Mouse (Mus musculus) forebrain, embryonic 15.5 days (tissue): Measurements from ENCODE around the gene Spata31d1d. TPM values are rescaled to one million over a fixed set of nuclear protein-coding genes. Genes with fewer than 3 reads are reported as not detected.
"Not testable (repeated sequence)": the region's sequence is repeated elsewhere in the genome, so short reads cannot be mapped to it uniquely, and the experiment has no call there.

ENCODE experiments used
- ATAC-seq: fragments of 200-750 bp; cut with Nextera tagmentation; replicated peaks from 2 replicates; pipeline ENCODE4 v1.8.0; 2017; ENCODE audit warnings: mild to moderate bottlenecking, moderate TSS enrichment, moderate library complexity
- H3K27ac ChIP-seq: fragments of 300-500 bp; sonication (generic); replicated peaks from 2 replicates; pipeline ENCODE4 v1.5.1; 2015; ENCODE audit warnings: mild to moderate bottlenecking, inconsistent platforms
- H3K27me3 ChIP-seq: fragments of 300-500 bp; sonication (generic); 2 replicates; pipeline ENCODE4 v1.6.1; 2015; ENCODE audit warnings: inconsistent platforms
- H3K36me3 ChIP-seq: fragments of 300-500 bp; sonication (generic); 2 replicates; pipeline ENCODE4 v1.6.1; 2015; ENCODE audit warnings: mild to moderate bottlenecking, inconsistent platforms
- H3K4me1 ChIP-seq: fragments of 300-500 bp; sonication (generic); 2 replicates; pipeline ENCODE4 v1.6.1; 2015; ENCODE audit warnings: inconsistent platforms
- H3K4me2 ChIP-seq: fragments of 300-500 bp; sonication (generic); replicated peaks from 2 replicates; pipeline ENCODE4 v1.6.1; 2015; ENCODE audit warnings: mild to moderate bottlenecking, inconsistent platforms
- H3K4me3 ChIP-seq: fragments of 300-500 bp; sonication (generic); 2 replicates; pipeline ENCODE4 v1.5.1; 2015; ENCODE audit warnings: mild to moderate bottlenecking, inconsistent platforms
- H3K9ac ChIP-seq: fragments of 300-500 bp; sonication (generic); replicated peaks from 2 replicates; pipeline ENCODE4 v1.6.1; 2015; ENCODE audit warnings: mild to moderate bottlenecking, inconsistent platforms
- H3K9me3 ChIP-seq: fragments of 300-500 bp; sonication (generic); 2 replicates; pipeline ENCODE4 v1.6.1; 2016; ENCODE audit warnings: inconsistent platforms
- WGBS: fragments of 180-500 bp; shearing (Covaris S2); methylation state at CpG from one replicate; pipeline ENCODE4 v1.1.7; 2015; ENCODE audit warnings: mixed read lengths; 5-methylcytosine and 5-hydroxymethylcytosine counted together
- polyA plus RNA-seq: library from polyadenylated mRNA; unstranded; fragments of >200 nt; fragmentation: Nextera tagmentation; extraction: Ambion mirVana; gene quantifications from 2 replicates; pipeline ENCODE4 v1.2.1, GENCODE M21; 2015

The Spata31d1d gene
- polyA plus RNA-seq = not detected in 2 replicates

DNA sequence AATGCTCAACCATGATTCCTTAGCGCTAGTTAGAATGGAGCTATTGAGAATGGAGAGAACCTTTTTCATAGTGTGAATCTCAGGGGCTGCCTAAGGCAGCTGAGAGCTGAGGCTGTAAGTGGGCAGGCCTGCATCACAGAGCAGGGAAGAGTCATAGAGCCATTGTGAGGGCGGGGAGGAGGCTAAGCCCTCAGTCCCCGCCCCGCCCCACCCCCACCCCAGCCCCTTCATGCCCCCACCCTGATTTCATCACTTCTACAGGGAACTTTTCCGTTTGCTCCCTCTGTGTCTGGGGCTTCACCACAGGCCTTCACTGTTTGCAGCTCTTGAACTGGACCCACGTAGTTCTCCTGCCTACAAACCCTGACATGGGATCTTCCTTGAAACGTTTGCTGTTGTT is at the start of gene Spata31d1d:
Spata31d1d (minus strand) TSS at position 101 of the 400 bp plus-strand sequence.
- no peaks in the 10 kb centered on the region for H3K36me3 ChIP-seq

DNA sequence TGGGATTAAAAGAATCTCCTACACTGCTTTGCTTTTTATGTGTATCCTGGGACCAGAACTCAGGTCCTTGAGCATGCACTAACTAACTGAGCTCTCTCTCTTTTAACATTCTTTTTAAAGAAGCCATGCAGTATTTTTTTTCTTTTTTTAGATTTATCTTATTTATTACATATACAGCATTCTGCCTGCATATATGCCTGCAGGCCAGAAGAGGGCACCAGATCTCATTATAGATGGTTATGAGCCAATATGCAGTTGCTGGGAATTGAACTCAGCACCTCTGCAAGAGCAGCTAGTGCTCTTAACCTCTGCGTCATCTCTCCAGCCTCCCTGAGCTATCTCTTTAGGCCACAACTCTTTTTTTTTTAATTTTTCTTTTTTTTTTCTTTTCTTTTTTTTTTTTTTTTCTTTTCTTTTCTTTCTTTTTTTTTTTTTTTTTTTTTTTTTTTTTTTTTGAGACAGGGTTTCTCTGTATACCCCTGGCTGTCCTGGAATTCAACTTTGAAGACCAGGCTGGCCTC is 48.3 kb upstream of the Spata31d1d start:
- peaks cover 89% of the 10 kb centered on the region for H3K36me3 ChIP-seq
- not testable (repeated sequence) for ATAC-seq, H3K9ac ChIP-seq, H3K27me3 ChIP-seq, H3K27ac ChIP-seq, H3K4me3 ChIP-seq, H3K9me3 ChIP-seq, H3K4me1 ChIP-seq, H3K4me2 ChIP-seq
- 100% methylated on average over 1 of the region's 1 CpGs for WGBS

More for the DNA sequence above, at the start of gene Spata31d1d:
- Histone ChIP-seq H3K4me2 (no peak within 1 kb of the TSS), H3K4me3 (no peak within 1 kb of the TSS), H3K27ac (no peak within 1 kb of the TSS), H3K9ac (no peak within 1 kb of the TSS), H3K9me3 (no peaks in the 10 kb centered on the region), H3K27me3 (no peaks in the 10 kb centered on the region), H3K4me1 (no peaks in the 10 kb centered on the region)
- 54% methylated on average over 7 of the region's 7 CpGs for WGBS
- no peak for ATAC-seq

DNA sequence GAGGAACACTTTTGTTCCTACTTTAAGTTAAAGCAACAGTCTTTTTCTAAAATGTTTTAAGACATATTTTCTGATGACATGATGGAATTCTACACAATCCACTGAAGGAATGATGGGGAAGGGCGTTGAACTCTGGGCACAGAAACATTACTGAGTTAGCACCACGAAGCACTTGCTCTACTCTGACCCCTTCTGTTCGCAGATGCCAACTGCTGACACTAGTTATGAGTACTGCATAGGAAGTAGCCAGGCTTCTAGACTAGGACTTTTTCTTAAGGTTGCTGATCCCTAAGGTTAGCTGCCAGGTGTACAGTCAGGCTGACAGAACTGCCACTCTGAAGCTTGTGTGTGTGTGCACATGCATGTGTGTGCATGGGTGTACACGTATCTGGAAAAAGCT is 47.7 kb upstream of the Spata31d1d start:
- no peak overlapping the region for H3K4me2 ChIP-seq
- WGBS = 91% methylated on average over 4 of the region's 4 CpGs
- no peak for ATAC-seq
- no peaks in the 10 kb centered on the region for H3K27me3 ChIP-seq
- no peak overlapping the region for H3K9ac ChIP-seq
- H3K4me3 ChIP-seq = no peak overlapping the region
- peaks cover 86% of the 10 kb centered on the region for H3K36me3 ChIP-seq
- no peak overlapping the region for H3K27ac ChIP-seq
- no peaks in the 10 kb centered on the region for H3K9me3 ChIP-seq
- H3K4me1 ChIP-seq = no peaks in the 10 kb centered on the region

DNA sequence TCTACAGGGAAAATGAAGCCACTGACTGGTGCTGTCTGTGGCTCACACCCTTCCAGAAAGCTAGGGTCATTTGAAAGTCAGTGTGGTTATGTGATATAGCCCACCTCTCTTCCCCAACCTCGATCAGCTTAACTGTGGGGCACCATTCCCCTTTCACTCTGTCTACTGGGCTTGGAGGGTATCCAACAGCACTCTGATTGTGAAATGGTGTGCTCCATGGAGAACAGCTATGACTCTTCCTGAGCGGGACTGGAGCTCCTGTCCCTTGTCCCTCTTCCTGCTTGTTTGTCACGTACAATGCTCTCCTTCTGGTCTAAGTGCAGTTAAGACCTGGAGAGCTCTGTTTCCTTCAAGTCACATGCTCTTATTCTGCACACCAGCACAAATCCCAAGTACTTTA is 43.6 kb upstream of the Spata31d1d start:
- Histone ChIP-seq H3K9ac (no peak overlapping the region), H3K4me3 (no peak overlapping the region), H3K9me3 (no peaks in the 10 kb centered on the region), H3K4me2 (no peak overlapping the region), H3K36me3 (peaks cover 63% of the 10 kb centered on the region), H3K27me3 (no peaks in the 10 kb centered on the region), H3K27ac (no peak overlapping the region), H3K4me1 (peaks cover 13% of the 10 kb centered on the region)
- no peak for ATAC-seq
- 85% methylated on average over 3 of the region's 3 CpGs for WGBS

DNA sequence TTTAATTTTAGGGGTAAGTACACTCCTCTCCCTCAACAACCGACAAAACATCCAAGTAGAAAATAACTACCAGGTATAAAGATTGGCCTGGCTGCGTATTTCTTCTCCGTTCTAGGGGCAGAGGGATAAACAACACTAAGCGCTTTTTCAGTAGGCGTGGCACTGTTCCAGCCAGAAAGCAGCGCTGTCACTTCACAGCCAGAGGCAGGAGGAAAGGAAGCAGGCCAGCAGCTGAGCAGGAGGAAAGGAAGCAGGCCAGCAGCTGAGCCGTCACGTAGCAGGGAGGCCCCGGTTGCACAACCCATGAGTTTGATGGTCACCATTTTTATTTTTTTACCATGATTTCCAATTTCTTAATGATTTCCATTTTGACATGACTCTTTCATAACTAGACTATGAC is 39.7 kb upstream of the Spata31d1d start:
- H3K9ac ChIP-seq = peak overlapping the region; percentile 71; the same call in 1 of the 2 replicates
- H3K9me3 ChIP-seq = no peaks in the 10 kb centered on the region
- peaks cover 30% of the 10 kb centered on the region for H3K36me3 ChIP-seq
- no peak for ATAC-seq
- H3K27ac ChIP-seq = peak overlapping the region; percentile 99
- H3K4me3 ChIP-seq = no peak overlapping the region
- WGBS = 57% methylated on average over 9 of the region's 9 CpGs
- H3K4me1 ChIP-seq = peaks cover 37% of the 10 kb centered on the region
- no peaks in the 10 kb centered on the region for H3K27me3 ChIP-seq
- no peak overlapping the region for H3K4me2 ChIP-seq

DNA sequence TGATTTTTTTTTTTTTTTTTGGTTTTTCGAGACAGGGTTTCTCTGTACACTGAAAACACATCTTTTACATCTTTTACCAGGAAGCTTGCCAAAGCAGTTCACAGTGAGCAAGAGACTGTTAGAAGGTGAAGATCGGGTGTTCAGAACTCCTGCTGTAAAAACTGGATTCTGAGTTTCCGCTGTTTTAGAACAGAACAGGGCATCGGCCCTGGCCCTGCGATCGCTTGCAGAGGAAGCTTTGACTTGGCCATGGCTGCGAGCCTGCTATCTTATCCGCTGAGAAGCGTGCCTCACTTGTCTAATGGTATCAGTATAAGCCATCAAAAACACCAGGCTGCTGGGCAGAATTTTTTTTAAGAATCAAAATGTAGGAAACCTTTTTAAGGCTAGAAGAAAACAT is 39.3 kb upstream of the Spata31d1d start:
- WGBS = 72% methylated on average over 9 of the region's 9 CpGs
- Histone ChIP-seq H3K4me2 (peak overlapping the region; percentile 72), H3K36me3 (peaks cover 28% of the 10 kb centered on the region), H3K27ac (peak overlapping the region; percentile 99), H3K9ac (peak overlapping the region; percentile 71; the same call in 1 of the 2 replicates), H3K27me3 (no peaks in the 10 kb centered on the region), H3K4me3 (peak overlapping the region; percentile 87), H3K9me3 (no peaks in the 10 kb centered on the region), H3K4me1 (peaks cover 37% of the 10 kb centered on the region)
- ATAC-seq = no peak

DNA sequence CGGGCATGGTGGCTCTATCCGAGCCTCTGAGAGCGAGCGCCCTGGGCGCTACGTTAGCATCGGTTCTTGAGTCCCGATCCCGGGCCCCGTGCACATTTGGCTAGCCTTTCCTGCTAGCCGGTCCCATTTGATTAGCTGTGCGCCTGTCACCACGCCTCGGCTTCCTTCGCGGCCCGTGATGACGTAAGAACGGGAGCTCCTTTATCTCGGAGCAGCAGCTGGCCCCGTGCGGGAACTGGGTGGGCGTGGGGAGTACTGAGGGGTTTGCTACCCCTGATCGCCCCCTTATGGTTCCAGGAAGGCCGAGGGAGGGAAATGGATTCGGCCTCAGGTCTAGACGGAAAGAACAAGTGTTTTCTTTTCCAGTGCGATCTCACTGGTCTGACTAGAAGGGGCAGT is 38.6 kb upstream of the Spata31d1d start:
- H3K4me3 ChIP-seq = peak overlapping the region; percentile 87
- no peaks in the 10 kb centered on the region for H3K9me3 ChIP-seq
- peaks cover 37% of the 10 kb centered on the region for H3K4me1 ChIP-seq
- H3K9ac ChIP-seq = peak overlapping the region; percentile 71
- peak; percentile 90 for ATAC-seq
- WGBS = 0% methylated on average over 28 of the region's 28 CpGs
- H3K27me3 ChIP-seq = no peaks in the 10 kb centered on the region
- H3K36me3 ChIP-seq = peaks cover 21% of the 10 kb centered on the region
- peak overlapping the region; percentile 72 for H3K4me2 ChIP-seq
- H3K27ac ChIP-seq = peak overlapping the region; percentile 99

DNA sequence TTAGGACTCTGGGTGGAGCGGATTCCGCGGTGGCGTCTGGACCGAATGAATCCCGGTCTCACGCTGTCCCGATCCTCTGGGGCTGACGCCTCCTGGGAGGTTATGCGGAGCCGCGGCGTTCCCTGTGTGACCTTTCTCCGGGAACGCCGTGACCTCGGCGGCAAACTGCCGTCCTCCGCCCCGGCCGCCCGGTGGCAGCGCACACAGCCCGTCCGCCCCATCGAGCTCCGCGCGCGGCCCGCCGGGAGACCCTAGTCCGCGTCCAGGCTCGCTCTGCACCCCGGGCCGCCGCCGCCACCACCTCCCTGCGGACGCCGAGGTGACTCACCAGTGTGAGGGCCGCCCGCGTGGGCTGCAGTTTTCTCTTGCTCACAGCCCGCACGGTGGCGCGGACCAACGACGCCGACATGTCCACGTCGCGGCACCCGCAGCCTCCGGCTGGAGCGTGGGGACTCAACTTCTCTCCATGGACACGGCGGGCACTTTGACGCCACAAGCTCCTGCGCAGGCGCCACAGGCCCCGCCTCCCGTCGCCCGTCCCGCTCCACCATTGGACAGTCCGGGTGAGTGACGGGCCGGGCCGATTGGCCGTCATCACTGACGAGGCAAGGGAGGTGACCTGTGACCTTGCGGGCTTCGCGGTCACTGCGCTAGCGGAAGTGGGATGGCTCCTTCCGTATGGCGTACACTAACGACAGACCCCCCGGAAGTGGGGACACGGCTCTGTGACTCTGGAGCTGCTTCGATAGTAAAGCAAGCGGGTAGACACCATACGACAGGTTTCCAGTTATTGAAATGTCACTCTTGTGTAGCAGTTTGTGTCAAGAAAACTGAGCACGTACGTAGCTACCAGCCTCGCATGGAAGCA is 38.0 kb upstream of the Spata31d1d start, which contains the start of gene Isca1:
Isca1 (minus strand) TSS at position 515 of the 868 bp plus-strand sequence.
- ATAC-seq = peak; percentile 98
- under 1% methylated on average over 90 of the region's 91 CpGs for WGBS
- no peaks in the 10 kb centered on the region for H3K9me3 ChIP-seq

DNA sequence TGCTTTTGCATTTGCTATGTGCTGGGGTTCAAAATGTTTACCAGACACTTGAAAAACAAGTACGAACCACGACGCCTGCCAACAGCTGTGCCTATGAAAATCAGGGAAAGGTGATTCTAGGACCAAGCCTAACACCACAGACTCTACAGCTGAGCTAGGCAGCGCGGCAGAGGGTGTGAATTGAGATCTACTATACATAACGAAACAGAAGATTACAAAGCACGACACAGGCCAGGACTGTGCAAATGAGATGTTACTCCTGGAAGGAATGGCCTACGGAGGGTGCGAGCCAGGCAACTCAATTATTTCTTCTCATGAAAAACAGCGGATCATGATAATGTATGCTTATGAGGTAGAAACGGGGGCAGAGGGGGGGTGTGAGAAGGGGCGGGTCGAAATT is 37.0 kb upstream of the Spata31d1d start:
- Histone ChIP-seq H3K9me3 (no peaks in the 10 kb centered on the region), H3K9ac (peak overlapping the region; percentile 79), H3K4me3 (peak overlapping the region; percentile 87), H3K4me1 (peaks cover 37% of the 10 kb centered on the region), H3K27me3 (no peaks in the 10 kb centered on the region), H3K36me3 (peaks cover 14% of the 10 kb centered on the region), H3K4me2 (peak overlapping the region; percentile 75), H3K27ac (no peak overlapping the region)
- WGBS = 31% methylated on average over 13 of the region's 13 CpGs
- ATAC-seq = no peak

More for the DNA sequence above, 38.0 kb upstream of the Spata31d1d start, which contains the start of gene Isca1:
- Histone ChIP-seq H3K27me3 (no peaks in the 10 kb centered on the region), H3K4me1 (peaks cover 37% of the 10 kb centered on the region), H3K4me2 (peak within 1 kb of the TSS; percentile 75), H3K36me3 (peaks cover 15% of the 10 kb centered on the region), H3K9ac (peak within 1 kb of the TSS; percentile 79), H3K27ac (peak within 1 kb of the TSS; percentile 99), H3K4me3 (peak within 1 kb of the TSS; percentile 87)

DNA sequence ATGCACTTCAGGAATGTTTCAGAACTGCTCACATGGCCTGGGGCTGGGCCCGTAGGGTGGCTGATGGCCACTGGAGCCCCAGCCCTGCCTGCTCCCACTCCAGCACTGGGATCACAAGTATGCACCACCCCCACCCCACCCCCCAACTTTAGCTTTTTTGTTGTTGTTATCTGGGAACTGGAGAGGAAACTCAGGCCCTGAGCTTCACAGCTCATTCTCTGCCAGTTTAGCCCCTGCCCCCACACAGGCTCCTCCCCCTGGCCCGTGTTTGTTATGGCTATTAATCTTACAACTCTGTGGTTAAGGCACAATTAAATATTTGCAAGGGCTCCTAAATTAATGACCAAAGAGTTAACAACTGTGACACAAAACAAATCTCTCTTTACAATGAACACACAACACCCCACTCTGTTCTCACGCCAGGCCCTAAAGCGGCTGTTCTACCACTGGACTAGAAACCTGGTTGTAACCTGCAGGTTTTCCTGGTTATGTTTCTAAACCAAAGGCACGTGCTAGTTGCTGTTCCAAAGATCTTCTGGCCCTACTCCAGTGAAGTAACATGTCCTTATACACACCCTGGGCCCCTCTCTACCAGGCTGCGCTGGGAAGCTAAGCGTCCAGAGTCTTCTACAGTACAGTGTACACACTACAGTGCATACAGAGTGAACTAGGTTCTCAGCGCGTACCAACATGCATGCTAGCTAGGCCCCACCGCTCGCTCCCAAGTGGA is 35.4 kb upstream of the Spata31d1d start:
- Histone ChIP-seq H3K4me1 (peaks cover 37% of the 10 kb centered on the region), H3K27me3 (no peaks in the 10 kb centered on the region), H3K27ac (no peak overlapping the region), H3K36me3 (peaks cover 5% of the 10 kb centered on the region), H3K4me2 (no peak overlapping the region), H3K9ac (no peak overlapping the region), H3K9me3 (no peaks in the 10 kb centered on the region), H3K4me3 (no peak overlapping the region)
- ATAC-seq = no peak
- WGBS = 84% methylated on average over 11 of the region's 11 CpGs

DNA sequence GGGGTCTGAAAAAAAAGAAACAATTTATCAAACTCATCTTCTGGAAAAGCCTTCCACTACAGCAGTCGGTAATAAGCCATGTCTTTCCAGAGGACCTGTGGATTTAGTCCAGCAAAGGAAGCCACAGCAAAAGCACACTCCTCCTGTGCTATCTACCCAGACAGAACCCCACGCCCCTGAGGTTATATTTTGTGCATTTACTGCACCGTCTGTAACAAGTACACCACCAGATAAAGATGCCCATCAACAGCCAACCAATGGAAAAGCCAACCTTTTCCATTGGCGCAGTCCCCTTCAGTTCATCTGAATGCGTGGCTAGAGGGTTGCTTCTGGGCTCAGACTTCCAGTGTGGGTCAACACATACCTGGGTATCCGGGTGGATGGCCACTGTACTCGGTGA is 31.2 kb upstream of the Spata31d1d start:
- no peaks in the 10 kb centered on the region for H3K9me3 ChIP-seq
- peaks cover 33% of the 10 kb centered on the region for H3K36me3 ChIP-seq
- H3K4me3 ChIP-seq = no peak overlapping the region
- peaks cover 10% of the 10 kb centered on the region for H3K4me1 ChIP-seq
- WGBS = 95% methylated on average over 7 of the region's 7 CpGs
- no peak for ATAC-seq
- no peak overlapping the region for H3K4me2 ChIP-seq
- H3K27me3 ChIP-seq = no peaks in the 10 kb centered on the region
- H3K27ac ChIP-seq = no peak overlapping the region
- no peak overlapping the region for H3K9ac ChIP-seq

DNA sequence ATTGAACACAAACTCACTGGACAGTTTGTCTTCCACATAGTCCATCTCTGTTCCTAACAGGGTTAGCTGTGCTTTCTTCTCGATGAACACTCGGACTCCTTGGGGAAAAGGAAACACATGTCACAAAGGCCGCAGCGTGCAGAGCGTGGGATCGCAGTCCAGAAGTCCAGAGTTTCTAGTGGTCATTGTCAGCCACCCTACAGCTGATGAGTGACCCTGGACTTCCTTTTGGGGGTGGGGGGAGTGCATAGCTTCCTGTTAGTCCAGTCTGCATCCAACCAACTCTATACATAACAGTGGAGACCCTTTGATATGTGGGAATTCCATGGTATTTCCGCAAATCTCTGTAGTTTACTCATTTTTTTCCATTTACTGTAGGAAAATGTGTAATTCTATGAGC is 25.4 kb upstream of the Spata31d1d start:
- Histone ChIP-seq H3K9ac (no peak overlapping the region), H3K4me1 (no peaks in the 10 kb centered on the region), H3K9me3 (no peaks in the 10 kb centered on the region), H3K4me2 (no peak overlapping the region), H3K4me3 (no peak overlapping the region), H3K27ac (no peak overlapping the region), H3K27me3 (no peaks in the 10 kb centered on the region), H3K36me3 (peaks cover 48% of the 10 kb centered on the region)
- no peak for ATAC-seq
- 90% methylated on average over 7 of the region's 7 CpGs for WGBS
